Mouse (Mus musculus) erythroblast, embryonic 14.5 days (primary cell): Measurements from ENCODE around the gene Pacsin3.

Source experiments
- GATA1 ChIP-seq: IDR thresholded peaks from 2 replicates; pipeline ENCODE4 v1.6.1; 2012; ENCODE audit warnings: low read length, inconsistent platforms, mixed read lengths
- TAL1 ChIP-seq: IDR thresholded peaks from 3 replicates; pipeline ENCODE4 v1.6.1; 2012; ENCODE audit warnings: low read length, inconsistent platforms, mixed read lengths

DNA sequence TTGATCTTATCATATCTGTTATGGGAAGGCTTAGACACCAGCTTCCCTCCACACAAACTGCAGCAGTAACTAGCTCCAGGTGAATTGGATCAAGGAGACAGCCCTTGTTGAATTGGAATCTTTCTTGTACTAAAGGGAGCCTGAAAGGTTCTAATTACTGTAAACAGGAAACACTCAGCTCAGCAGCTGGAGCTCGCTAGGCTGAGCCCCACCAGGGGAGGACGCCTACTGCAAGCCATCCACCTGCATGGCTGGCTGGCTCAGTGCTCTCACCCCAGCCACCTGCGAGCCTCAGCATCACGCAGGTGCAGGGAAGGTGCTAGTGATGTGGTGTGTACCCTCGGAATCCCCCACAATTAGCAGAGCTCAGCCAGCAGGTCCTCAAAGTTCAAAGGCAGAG lies 52.9 kb downstream of the Pacsin3 start:
- TF ChIP-seq TAL1 (no peak), GATA1 (no peak)
